Mouse (Mus musculus) neural tube, embryonic 15.5 days (tissue): ENCODE measurements around the gene Gm27179. TPM values are rescaled to one million over a fixed set of nuclear protein-coding genes. Genes with fewer than 3 reads are reported as not detected.
A peak's percentile ranks its signal among the peaks of the same experiment; 100 is the strongest.
"Not testable (repeated sequence)": the region's sequence is repeated elsewhere in the genome, so short reads cannot be mapped to it uniquely, and the experiment has no call there.

ENCODE experiments used
- ATAC-seq: fragments of 200-750 bp; cut with Nextera tagmentation; 2 replicates; pipeline ENCODE4 v1.8.0; 2017; ENCODE audit warnings: mild to moderate bottlenecking, moderate TSS enrichment, moderate library complexity; ENCODE audit not compliant: low FRiP score
- H3K27ac ChIP-seq: fragments of 300-500 bp; sonication (generic); replicated peaks from 2 replicates; pipeline ENCODE4 v1.5.1; 2015; ENCODE audit warnings: mild to moderate bottlenecking, inconsistent platforms
- H3K27me3 ChIP-seq: fragments of 300-500 bp; sonication (generic); replicated peaks from 2 replicates; pipeline ENCODE4 v1.6.1; 2015; ENCODE audit warnings: inconsistent platforms
- H3K36me3 ChIP-seq: fragments of 300-500 bp; sonication (generic); 2 replicates; pipeline ENCODE4 v1.6.1; 2015; ENCODE audit warnings: inconsistent platforms
- H3K4me1 ChIP-seq: fragments of 300-500 bp; sonication (generic); 2 replicates; pipeline ENCODE4 v1.6.1; 2015; ENCODE audit warnings: inconsistent platforms
- H3K4me2 ChIP-seq: fragments of 300-500 bp; sonication (generic); 2 replicates; pipeline ENCODE4 v1.6.1; 2015; ENCODE audit warnings: inconsistent platforms, mild to moderate bottlenecking, moderate library complexity
- H3K4me3 ChIP-seq: fragments of 300-500 bp; sonication (generic); replicated peaks from 2 replicates; pipeline ENCODE4 v1.5.1; 2015; ENCODE audit warnings: mild to moderate bottlenecking, inconsistent platforms
- H3K9ac ChIP-seq: fragments of 300-500 bp; sonication (generic); replicated peaks from 2 replicates; pipeline ENCODE4 v1.6.1; 2015; ENCODE audit warnings: mild to moderate bottlenecking, inconsistent platforms
- H3K9me3 ChIP-seq: fragments of 300-500 bp; sonication (generic); replicated peaks from 2 replicates; pipeline ENCODE4 v1.6.1; 2016; ENCODE audit warnings: inconsistent platforms
- WGBS: fragments of 180-500 bp; shearing (Covaris S2); methylation state at CpG from one replicate; pipeline ENCODE4 v1.1.7; 2015; ENCODE audit warnings: mixed read lengths; 5-methylcytosine and 5-hydroxymethylcytosine counted together
- polyA plus RNA-seq: library from polyadenylated mRNA; unstranded; fragments of >200 nt; fragmentation: Nextera tagmentation; extraction: Ambion mirVana; gene quantifications from 2 replicates; pipeline ENCODE4 v1.2.1, GENCODE M21; 2015

Gene Gm27179
- polyA plus RNA-seq, 1 experiment from 2014 or later = not detected

DNA sequence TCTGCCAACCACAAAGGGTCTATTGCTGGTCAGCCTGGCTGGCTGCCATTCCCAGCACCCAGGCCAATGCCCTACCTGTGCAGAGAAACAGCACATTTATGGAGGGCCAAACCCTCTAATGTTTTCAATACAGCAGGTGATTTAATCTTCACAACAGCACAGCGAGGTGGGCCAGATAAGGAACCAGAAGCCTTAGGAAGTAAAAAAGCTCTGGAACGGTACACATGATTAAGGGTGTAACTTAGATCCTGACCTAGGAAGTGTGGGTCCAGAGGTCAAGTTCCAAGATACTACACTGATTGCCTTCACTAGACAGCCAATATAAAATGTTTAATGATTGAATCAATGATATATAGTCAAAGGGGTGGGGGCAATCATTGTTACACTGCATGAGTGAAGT lies 8.5 kb upstream of the Gm27179 start:
- not testable (repeated sequence) for ATAC-seq, H3K9ac ChIP-seq, H3K27me3 ChIP-seq, H3K27ac ChIP-seq, H3K4me1 ChIP-seq, H3K4me3 ChIP-seq, H3K36me3 ChIP-seq, H3K9me3 ChIP-seq, H3K4me2 ChIP-seq
- no CpG with 5 or more reads among the region's 2 CpGs for WGBS

DNA sequence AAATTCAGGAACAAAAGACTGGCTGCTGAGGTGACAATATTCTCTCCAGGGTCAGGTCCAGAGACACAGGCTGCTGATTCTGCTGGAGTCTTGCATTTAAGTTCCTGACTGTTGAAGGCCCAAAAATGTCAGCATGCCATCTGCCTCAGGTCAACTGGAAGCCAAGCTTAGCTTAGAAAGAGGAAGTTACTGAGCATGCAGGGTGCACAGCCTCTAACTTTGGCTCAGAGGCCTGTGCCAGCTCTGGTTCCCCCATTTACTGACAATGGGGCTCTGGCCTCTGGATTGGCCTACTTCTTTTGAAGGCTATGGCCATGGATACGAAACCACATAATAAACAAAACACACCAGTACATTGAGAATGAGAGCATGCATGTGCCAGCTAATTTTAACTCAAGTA lies 5.3 kb downstream of the Gm27179 start:
- H3K4me2 ChIP-seq, H3K4me1 ChIP-seq, H3K36me3 ChIP-seq, H3K27me3 ChIP-seq, ATAC-seq, H3K9ac ChIP-seq, H3K27ac ChIP-seq, H3K9me3 ChIP-seq, H3K4me3 ChIP-seq: not testable (repeated sequence)
- no CpG with 5 or more reads among the region's 1 CpGs for WGBS

DNA sequence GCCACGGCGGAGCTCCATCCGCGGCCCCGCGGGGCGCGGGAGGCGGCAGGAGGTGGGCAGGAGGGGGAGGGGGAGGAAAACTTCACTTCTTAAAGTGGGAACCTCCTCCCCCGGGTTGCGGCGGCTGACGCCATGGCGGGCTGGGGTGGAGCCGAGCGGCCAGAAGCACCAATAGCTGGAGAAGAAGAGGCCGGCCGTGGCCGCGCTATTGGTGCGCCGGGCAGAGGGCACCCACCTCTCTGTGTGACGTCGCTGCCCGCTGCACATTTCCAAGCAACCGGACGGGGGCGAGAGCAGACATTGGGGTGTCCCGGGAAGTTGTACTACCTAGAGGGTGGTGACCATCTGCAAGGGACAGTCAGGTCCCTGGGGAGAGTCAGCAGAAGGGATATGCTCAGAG lies 9.2 kb downstream of the Gm27179 start, which contains the start of gene Gm16867:
TSS of gene Gm16867 (minus strand) at position 189 of the 400 bp plus-strand sequence.
- peak; percentile 98 for ATAC-seq
- no CpG with 5 or more reads among the region's 29 CpGs for WGBS
- H3K27ac ChIP-seq, H3K27me3 ChIP-seq, H3K4me3 ChIP-seq, H3K4me2 ChIP-seq, H3K9me3 ChIP-seq, H3K9ac ChIP-seq, H3K36me3 ChIP-seq, H3K4me1 ChIP-seq: not testable (repeated sequence)

DNA sequence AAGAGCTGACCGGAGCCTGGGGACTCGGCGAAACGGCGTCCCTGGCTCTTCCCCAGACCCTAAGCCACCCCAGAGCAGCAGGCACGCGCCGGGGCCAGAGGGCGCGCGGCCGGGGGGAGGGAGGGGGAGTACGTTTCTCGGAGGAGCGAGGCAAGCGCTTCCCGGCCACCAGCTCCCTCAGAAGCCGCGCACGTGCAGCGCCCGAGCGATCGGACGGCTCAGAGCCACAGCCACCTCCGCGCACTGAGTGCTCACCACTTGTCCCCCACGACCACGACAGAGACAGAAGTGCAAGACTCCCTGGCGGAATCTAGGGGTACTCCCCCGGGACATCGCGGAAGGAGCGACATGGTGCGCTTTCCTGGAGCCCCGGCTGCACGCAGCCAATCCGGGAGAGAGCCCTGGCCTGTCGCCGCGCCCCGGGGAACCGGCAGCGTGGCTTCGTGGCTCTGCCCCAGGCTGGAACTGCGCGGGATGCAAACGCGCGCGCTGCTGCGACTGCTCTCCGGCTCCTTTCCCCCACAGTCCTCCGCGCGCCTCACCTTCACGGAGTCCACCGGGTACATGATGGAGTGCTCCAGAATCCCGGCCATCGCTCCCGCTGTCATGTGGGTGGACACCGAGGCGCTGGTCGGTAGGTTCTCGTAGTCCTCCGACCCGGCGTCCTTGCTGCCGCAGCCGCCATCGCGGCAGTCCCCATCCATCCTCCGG lies 9.8 kb downstream of the Gm27179 start:
- peak; percentile 80 for ATAC-seq
- not testable (repeated sequence) for H3K4me1 ChIP-seq, H3K27me3 ChIP-seq, H3K4me3 ChIP-seq, H3K9ac ChIP-seq, H3K9me3 ChIP-seq, H3K27ac ChIP-seq, H3K36me3 ChIP-seq, H3K4me2 ChIP-seq
- WGBS = no CpG with 5 or more reads among the region's 73 CpGs

DNA sequence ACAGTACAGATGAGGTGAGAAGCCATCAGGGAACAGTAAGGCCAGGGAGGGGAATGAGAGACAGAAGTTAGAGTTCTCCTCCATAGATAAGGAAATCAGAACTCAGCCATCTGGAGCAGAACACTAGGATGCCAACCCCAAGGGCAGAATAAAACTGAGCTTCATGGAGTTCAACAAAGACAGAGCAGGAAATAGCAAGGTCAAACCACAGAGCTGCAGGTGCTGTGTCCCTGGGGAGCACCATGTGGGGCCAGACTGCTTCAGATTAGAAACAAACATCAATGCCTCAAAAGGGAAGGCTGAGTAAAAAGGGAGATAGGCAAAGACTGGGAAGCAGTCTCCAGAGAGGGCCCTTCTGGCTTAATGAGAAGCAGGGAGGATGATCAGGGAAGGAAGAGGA lies 16.1 kb downstream of the Gm27179 start:
- not testable (repeated sequence) for H3K36me3 ChIP-seq, H3K4me3 ChIP-seq, ATAC-seq, H3K9me3 ChIP-seq, H3K27me3 ChIP-seq, H3K27ac ChIP-seq, H3K4me1 ChIP-seq, H3K4me2 ChIP-seq, H3K9ac ChIP-seq

DNA sequence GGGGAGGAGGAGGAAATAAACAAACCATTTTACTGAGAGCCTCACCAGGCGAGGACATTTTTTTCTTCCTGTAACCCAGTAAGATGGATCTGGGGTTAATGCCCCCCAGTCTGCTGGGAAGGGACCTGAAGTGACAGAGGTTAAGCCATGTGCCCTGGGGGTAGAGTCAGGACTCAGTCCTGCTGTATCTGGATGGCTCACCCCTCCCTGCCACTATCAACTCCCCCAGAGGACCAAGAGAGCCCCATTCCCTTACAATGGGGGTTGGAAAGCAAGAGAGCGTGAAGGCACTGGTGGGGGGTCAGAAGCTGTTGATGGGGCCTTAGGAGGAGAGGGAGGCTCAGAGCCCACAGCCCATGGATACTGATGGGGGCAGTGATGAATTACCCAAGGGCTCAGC lies 17.4 kb downstream of the Gm27179 start:
- not testable (repeated sequence) for H3K4me3 ChIP-seq, ATAC-seq, H3K27me3 ChIP-seq, H3K9ac ChIP-seq, H3K4me2 ChIP-seq, H3K9me3 ChIP-seq, H3K4me1 ChIP-seq, H3K36me3 ChIP-seq, H3K27ac ChIP-seq
- no CpG with 5 or more reads among the region's 2 CpGs for WGBS

DNA sequence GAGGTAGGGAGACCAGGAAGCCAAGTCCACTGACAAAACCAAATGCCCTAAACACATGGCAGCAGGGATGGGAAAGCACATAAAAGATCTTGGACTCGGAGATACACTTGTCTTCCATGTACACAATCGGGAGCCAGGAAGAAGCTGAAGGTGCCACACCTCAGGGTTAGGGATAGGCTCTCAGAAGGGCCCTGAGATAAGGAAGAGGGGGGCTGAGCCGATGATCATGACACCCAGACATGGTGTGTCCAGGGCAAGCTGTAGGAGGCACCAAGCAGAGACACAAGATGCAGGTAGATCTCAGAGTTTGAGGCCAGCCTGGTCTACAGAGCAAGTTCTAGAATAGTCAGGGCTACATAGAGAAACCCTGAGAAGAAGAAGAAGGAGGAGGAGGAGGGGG lies 17.8 kb downstream of the Gm27179 start:
- not testable (repeated sequence) for H3K9ac ChIP-seq, H3K4me2 ChIP-seq, H3K27ac ChIP-seq, H3K36me3 ChIP-seq, H3K27me3 ChIP-seq, ATAC-seq, H3K9me3 ChIP-seq, H3K4me3 ChIP-seq, H3K4me1 ChIP-seq
- WGBS = no CpG with 5 or more reads among the region's 3 CpGs

DNA sequence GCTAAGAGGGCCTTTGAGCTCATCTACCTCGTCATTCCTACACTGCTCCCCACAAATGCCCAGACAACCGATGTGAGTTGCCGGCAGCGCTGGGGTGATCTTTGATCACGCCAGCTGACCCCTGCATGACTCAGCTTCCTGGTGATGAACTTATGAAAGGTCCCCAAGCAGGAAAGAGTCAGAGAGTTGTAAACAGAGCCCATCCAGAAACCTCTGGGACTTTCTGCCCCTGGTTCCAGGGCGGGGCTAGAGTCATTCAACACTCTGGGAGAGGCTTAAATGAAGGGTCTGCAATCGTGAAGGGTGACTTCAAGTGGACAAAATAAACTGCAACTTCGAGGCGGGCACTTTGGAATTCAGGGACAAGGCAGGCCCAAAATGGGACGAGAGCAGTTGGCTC lies 24.3 kb downstream of the Gm27179 start:
- no CpG with 5 or more reads among the region's 10 CpGs for WGBS
- not testable (repeated sequence) for H3K9me3 ChIP-seq, ATAC-seq, H3K9ac ChIP-seq, H3K27me3 ChIP-seq, H3K4me1 ChIP-seq, H3K27ac ChIP-seq, H3K36me3 ChIP-seq, H3K4me2 ChIP-seq, H3K4me3 ChIP-seq

DNA sequence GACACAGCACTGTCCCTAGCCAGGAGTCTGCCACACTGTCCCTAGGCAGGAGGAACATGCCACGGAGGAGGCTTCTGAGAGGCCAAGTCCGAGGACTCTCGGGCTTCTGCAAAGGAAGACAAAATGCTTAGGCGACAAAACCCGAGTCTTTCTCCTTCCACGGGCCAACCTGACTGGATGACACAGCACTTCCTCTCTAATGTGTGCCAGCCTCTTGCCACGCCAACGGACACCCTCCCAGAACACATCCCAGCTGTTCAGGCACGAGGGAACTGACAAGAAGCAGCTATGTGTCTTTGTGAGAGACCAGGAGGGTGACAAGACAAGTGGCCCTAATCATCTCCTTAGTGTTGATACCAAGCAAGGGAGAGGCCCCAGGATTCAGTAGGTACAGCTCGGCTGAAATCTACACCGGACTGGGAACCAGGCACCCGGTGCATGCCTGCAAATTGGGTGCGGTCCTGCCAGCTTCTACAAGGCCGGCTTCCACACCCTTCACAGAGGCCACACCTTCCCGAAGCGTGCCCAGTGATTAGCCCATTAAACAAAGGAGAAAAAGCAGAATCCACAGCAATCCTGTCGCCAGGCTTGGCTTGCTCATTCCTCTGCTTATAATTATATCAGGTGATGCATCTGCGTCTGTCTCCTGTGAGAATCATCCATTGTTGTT lies 26.7 kb downstream of the Gm27179 start:
- H3K27me3 ChIP-seq, H3K9me3 ChIP-seq, H3K9ac ChIP-seq, H3K27ac ChIP-seq, H3K36me3 ChIP-seq, H3K4me1 ChIP-seq, ATAC-seq, H3K4me2 ChIP-seq, H3K4me3 ChIP-seq: not testable (repeated sequence)
- no CpG with 5 or more reads among the region's 18 CpGs for WGBS

DNA sequence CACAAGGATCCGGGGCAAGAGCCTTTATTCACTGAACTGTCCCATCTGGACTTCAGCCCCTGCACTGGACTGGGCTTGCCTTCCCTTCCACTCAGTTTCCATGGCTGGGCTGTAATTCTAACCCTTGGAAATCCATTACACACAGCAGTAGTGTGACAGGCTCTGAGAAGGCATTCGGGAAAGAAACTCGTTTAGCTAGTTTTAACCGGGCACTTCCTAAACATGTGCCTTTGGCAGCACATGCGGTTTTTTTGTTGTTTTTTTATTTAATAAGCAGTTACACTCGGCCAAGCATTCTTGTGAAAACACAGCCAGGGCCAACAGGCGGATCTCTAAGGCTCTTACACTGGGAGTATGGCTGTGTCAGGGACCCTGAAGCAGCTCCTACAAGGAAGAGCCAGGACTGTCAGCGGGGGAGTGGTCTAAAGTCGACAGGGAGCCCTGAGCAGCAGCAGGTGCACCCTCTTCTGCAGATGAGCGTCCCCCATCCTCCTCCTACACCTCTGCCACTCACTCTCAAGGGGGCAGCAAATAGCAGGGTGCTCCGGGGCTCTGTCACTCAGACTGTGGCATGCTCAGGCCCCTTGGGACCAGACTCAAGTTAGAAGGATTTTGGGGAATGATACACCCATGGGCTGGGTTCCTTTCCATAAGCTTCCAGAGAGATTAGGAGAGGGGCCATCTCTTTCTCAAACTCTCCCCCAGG lies 38.3 kb downstream of the Gm27179 start:
- H3K27me3 ChIP-seq, H3K4me1 ChIP-seq, H3K4me3 ChIP-seq, H3K36me3 ChIP-seq, H3K9ac ChIP-seq, H3K9me3 ChIP-seq, H3K27ac ChIP-seq, ATAC-seq, H3K4me2 ChIP-seq: not testable (repeated sequence)
- WGBS = no CpG with 5 or more reads among the region's 11 CpGs

DNA sequence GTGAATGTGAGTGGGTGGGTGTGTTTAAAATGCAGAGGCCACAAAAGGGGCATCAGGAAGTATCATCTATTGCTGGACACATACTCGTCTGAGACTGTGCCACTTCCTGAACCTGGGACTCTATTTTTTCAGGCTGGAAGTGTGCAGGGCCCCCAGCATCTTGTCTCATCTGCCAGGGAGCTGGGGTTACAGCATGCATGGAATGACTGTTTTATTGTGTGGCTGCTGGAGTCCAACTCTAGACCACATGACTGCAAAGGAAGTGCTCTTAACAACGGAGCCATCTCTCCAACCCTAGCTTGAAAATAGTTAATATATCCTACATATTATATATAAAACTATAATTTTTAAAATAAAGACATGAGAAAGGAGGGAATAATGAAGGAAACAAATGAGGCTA lies 39.0 kb downstream of the Gm27179 start:
- no CpG with 5 or more reads among the region's 2 CpGs for WGBS
- not testable (repeated sequence) for H3K4me3 ChIP-seq, H3K27ac ChIP-seq, H3K27me3 ChIP-seq, H3K4me2 ChIP-seq, H3K36me3 ChIP-seq, ATAC-seq, H3K9ac ChIP-seq, H3K4me1 ChIP-seq, H3K9me3 ChIP-seq

DNA sequence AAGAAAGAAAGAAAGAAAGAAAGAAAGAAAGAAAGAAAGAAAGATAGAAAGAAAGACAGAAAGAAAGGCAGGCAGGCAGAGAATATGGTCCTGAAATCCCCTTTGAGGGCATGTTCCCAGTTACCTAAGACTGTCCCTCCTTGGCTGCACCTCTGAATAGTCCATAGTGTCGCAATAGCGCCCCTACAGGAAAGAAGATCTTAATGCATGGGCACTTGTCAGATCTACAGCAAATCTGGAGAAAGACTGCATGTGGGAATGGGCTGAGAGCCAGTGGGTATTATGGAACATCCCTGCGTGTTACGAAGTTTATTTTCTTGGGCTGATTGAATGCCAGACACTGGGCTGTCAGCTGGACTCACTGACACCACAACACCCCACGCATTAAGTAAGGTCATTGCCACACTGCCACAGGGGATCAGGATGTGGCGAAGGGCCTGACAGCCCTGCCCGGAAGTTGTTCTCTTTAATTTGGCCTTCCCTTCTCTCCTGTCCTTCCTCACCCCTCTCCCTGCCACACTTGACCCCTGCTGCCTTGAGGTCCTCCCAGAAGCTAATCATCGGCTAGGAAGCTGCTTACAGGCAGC lies 42.1 kb downstream of the Gm27179 start:
- H3K4me2 ChIP-seq, H3K9ac ChIP-seq, H3K4me1 ChIP-seq, H3K27me3 ChIP-seq, ATAC-seq, H3K9me3 ChIP-seq, H3K27ac ChIP-seq, H3K36me3 ChIP-seq, H3K4me3 ChIP-seq: not testable (repeated sequence)
- no CpG with 5 or more reads among the region's 8 CpGs for WGBS
